Mouse (Mus musculus): ENCODE data around the gene Slc25a16.

GRCm38 (mm10) chr10:62944975-62945580 is 24.6 kb downstream of the Slc25a16 start:
- no peak for TF ChIP-seq CTCF (IDR thresholded peaks at IDR 0.05; ENCODE audit: borderline replicate concordance, control insufficient read depth, extremely low read depth, insufficient read depth, low read length, poor library complexity)
- no peak for TF ChIP-seq POLR2A (IDR thresholded peaks at IDR 0.05; ENCODE audit: control insufficient read depth, extremely low read depth, insufficient read depth, low read length, poor library complexity)

Data from thymus, adult 2 months (tissue).